Mouse (Mus musculus): Measurements from ENCODE around the gene Tnfsf10.

The Tnfsf10 gene

GRCm38 (mm10) chr3:27371725-27372650 lies 55.2 kb downstream of the Tnfsf10 start:
- DNase-seq: no peak

- DNase-seq: no peak
Observed at GRCm38 (mm10) chr3:27374396-27374795, 57.6 kb downstream of the Tnfsf10 start.

GRCm38 (mm10) chr3:27377935-27378334 lies 61.1 kb downstream of the Tnfsf10 start:
- DNase-seq: no peak

GRCm38 (mm10) chr3:27384836-27385235 lies 68.0 kb downstream of the Tnfsf10 start:
- no peak for DNase-seq

GRCm38 (mm10) chr3:27389923-27390322 lies 73.1 kb downstream of the Tnfsf10 start:
- no peak for DNase-seq
